Mouse (Mus musculus) testis, adult 2 months (tissue): ENCODE measurements around the gene Lexm. TPM values are rescaled to one million over a fixed set of nuclear protein-coding genes. Genes with fewer than 3 reads are reported as not detected.

Experiments
- H3K27ac ChIP-seq: fragments of 200-500 bp; 2 replicates; pipeline ENCODE4 v1.5.1; 2012; ENCODE audit warnings: low read depth, low read length; ENCODE audit not compliant: control insufficient read depth, insufficient read depth
- H3K27me3 ChIP-seq: fragments of 200-500 bp; 2 replicates; pipeline ENCODE4 v1.6.1; 2012; ENCODE audit warnings: mild to moderate bottlenecking, low read length, moderate library complexity; ENCODE audit not compliant: control insufficient read depth, insufficient read depth
- H3K36me3 ChIP-seq: fragments of 200-500 bp; 2 replicates; pipeline ENCODE4 v1.6.1; 2012; ENCODE audit warnings: mild to moderate bottlenecking, low read length; ENCODE audit not compliant: control insufficient read depth, insufficient read depth
- H3K4me1 ChIP-seq: fragments of 200-500 bp; 2 replicates; pipeline ENCODE4 v1.6.1; 2012; ENCODE audit warnings: low read length; ENCODE audit not compliant: control insufficient read depth, insufficient read depth
- H3K4me3 ChIP-seq: fragments of 200-500 bp; 2 replicates; pipeline ENCODE4 v1.5.1; 2012; ENCODE audit warnings: low read depth, mild to moderate bottlenecking, low read length, moderate library complexity, mixed read lengths; ENCODE audit not compliant: control insufficient read depth
- CTCF ChIP-seq: fragments of 200-500 bp; IDR thresholded peaks from 2 replicates; pipeline ENCODE4 v1.5.1; 2012; ENCODE audit warnings: low read depth, mild to moderate bottlenecking, inconsistent platforms, low read length, moderate library complexity; ENCODE audit not compliant: control insufficient read depth, insufficient read depth, insufficient replicate concordance
- POLR2A ChIP-seq: fragments of 200-500 bp; IDR thresholded peaks from 2 replicates; pipeline ENCODE4 v1.6.1; 2012; ENCODE audit warnings: low read depth, mild to moderate bottlenecking, inconsistent platforms, low read length, moderate library complexity; ENCODE audit not compliant: control insufficient read depth
- polyA plus RNA-seq: library from polyadenylated mRNA; depleted of rRNA; stranded (reverse); fragments of >200 nt; gene quantifications from 2 replicates; pipeline ENCODE4 v1.2.3, GENCODE M21; 2012

Lexm gene
- polyA plus RNA-seq, 1 experiment = 54.3 TPM

GRCm38 (mm10) chr4:106624271-106624670 lies 7.2 kb upstream of the Lexm start:
- Histone ChIP-seq H3K27me3 (no peaks in the 10 kb centered on the region), H3K36me3 (no peaks in the 10 kb centered on the region), H3K27ac (no peak overlapping the region), H3K4me3 (no peak overlapping the region), H3K4me1 (peaks cover 26% of the 10 kb centered on the region)
- no peak for TF ChIP-seq POLR2A

GRCm38 (mm10) chr4:106622712-106623111 lies 5.7 kb upstream of the Lexm start:
- no peaks in the 10 kb centered on the region for H3K27me3 ChIP-seq
- TF ChIP-seq CTCF = no peak
- TF ChIP-seq POLR2A = no peak
- H3K4me3 ChIP-seq = no peak overlapping the region; the same call in 1 of the 2 replicates

GRCm38 (mm10) chr4:106622030-106622493 lies 5.0 kb upstream of the Lexm start, which contains the start of gene Ttc22:
TSS of gene Ttc22 (plus strand) at chr4:106622432.
- H3K36me3 ChIP-seq = no peaks in the 10 kb centered on the region
- TF ChIP-seq POLR2A = no peak
- TF ChIP-seq CTCF = no peak
- H3K27ac ChIP-seq = no peak within 1 kb of the TSS
- no peaks in the 10 kb centered on the region for H3K27me3 ChIP-seq
- no peak within 1 kb of the TSS; the same call in 1 of the 2 replicates for H3K4me3 ChIP-seq
- H3K4me1 ChIP-seq = peaks cover 22% of the 10 kb centered on the region

More at GRCm38 (mm10) chr4:106622712-106623111, 5.7 kb upstream of the Lexm start:
- H3K36me3 ChIP-seq = no peaks in the 10 kb centered on the region
- no peak overlapping the region for H3K27ac ChIP-seq
- H3K4me1 ChIP-seq = peaks cover 23% of the 10 kb centered on the region

GRCm38 (mm10) chr4:106621428-106621827 lies 4.4 kb upstream of the Lexm start:
- TF ChIP-seq POLR2A (no peak), CTCF (no peak)
- no peaks in the 10 kb centered on the region for H3K27me3 ChIP-seq
- H3K4me1 ChIP-seq = peaks cover 24% of the 10 kb centered on the region
- no peak overlapping the region for H3K4me3 ChIP-seq
- no peak overlapping the region for H3K27ac ChIP-seq
- no peaks in the 10 kb centered on the region for H3K36me3 ChIP-seq

GRCm38 (mm10) chr4:106618898-106619297 lies 1.9 kb upstream of the Lexm start:
- H3K27me3 ChIP-seq = no peaks in the 10 kb centered on the region
- H3K27ac ChIP-seq = no peak overlapping the region
- no peaks in the 10 kb centered on the region for H3K36me3 ChIP-seq
- H3K4me1 ChIP-seq = peaks cover 23% of the 10 kb centered on the region
- no peak overlapping the region for H3K4me3 ChIP-seq
- TF ChIP-seq CTCF (no peak), POLR2A (no peak)

- no peaks in the 10 kb centered on the region for H3K27me3 ChIP-seq
- H3K4me1 ChIP-seq = peaks cover 11% of the 10 kb centered on the region
- no peak for TF ChIP-seq POLR2A
- no peak for TF ChIP-seq CTCF
- H3K4me3 ChIP-seq = peak overlapping the region; percentile 41
- H3K36me3 ChIP-seq = no peaks in the 10 kb centered on the region
- no peak overlapping the region for H3K27ac ChIP-seq
Measured at GRCm38 (mm10) chr4:106615637-106616036, 1.4 kb downstream of the Lexm start.

GRCm38 (mm10) chr4:106614881-106615280 lies 2.2 kb downstream of the Lexm start:
- H3K36me3 ChIP-seq = no peaks in the 10 kb centered on the region
- TF ChIP-seq POLR2A (no peak), CTCF (no peak)
- H3K27ac ChIP-seq = no peak overlapping the region
- H3K27me3 ChIP-seq = no peaks in the 10 kb centered on the region
- peak overlapping the region; percentile 19 for H3K4me3 ChIP-seq
- H3K4me1 ChIP-seq = peaks cover 11% of the 10 kb centered on the region

GRCm38 (mm10) chr4:106614180-106614797 lies 2.8 kb downstream of the Lexm start:
- H3K4me3 ChIP-seq = no peak overlapping the region
- no peak overlapping the region for H3K27ac ChIP-seq
- no peaks in the 10 kb centered on the region for H3K27me3 ChIP-seq
- TF ChIP-seq POLR2A = no peak
- TF ChIP-seq CTCF = peak; percentile 93
- H3K36me3 ChIP-seq = no peaks in the 10 kb centered on the region
- H3K4me1 ChIP-seq = peaks cover 11% of the 10 kb centered on the region
